Mouse (Mus musculus): ENCODE data around the gene Snd1. TPM values are rescaled to one million over a fixed set of nuclear protein-coding genes. Genes with fewer than 3 reads are reported as not detected.

Snd1 gene
- polyA plus RNA-seq, 1 experiment from 2014 or later: 39.4 TPM

GRCm38 (mm10) chr6:28729649-28730048, 254.7 kb downstream of the Snd1 start:
- Histone ChIP-seq H3K27me3 (replicated peaks; ENCODE audit: control insufficient read depth, insufficient read depth, low read length) (no peaks in the 10 kb centered on the region), H3K9ac (ENCODE audit: low read depth, low read length) (no peak overlapping the region), H3K4me1 (replicated peaks; ENCODE audit: control insufficient read depth, insufficient read depth, low read length) (no peaks in the 10 kb centered on the region; the same call in 1 of the 2 replicates), H3K4me2 (replicated peaks; ENCODE audit: low read depth) (no peak overlapping the region), H3K9me3 (ENCODE audit: control insufficient read depth) (no peaks in the 10 kb centered on the region), H3K4me3 (ENCODE audit: low read depth, low read length) (no peak overlapping the region), H3K27ac (ENCODE audit: low read depth, low read length) (no peak overlapping the region), H3K36me3 (ENCODE audit: control insufficient read depth, insufficient read depth) (peaks cover 7% of the 10 kb centered on the region; the same call in 1 of the 2 replicates)
- 48% methylated on average over 2 of the region's 2 CpGs for WGBS
- no peak for TF ChIP-seq CTCF (IDR thresholded peaks at IDR 0.05; ENCODE audit: low read depth)
- ATAC-seq: no peak

GRCm38 (mm10) chr6:28731246-28731645, 256.3 kb downstream of the Snd1 start:
- 71% methylated on average over 6 of the region's 6 CpGs for WGBS
- Histone ChIP-seq H3K27ac (ENCODE audit: low read depth, low read length) (no peak overlapping the region), H3K9ac (ENCODE audit: low read depth, low read length) (no peak overlapping the region), H3K4me2 (replicated peaks; ENCODE audit: low read depth) (no peak overlapping the region), H3K36me3 (ENCODE audit: control insufficient read depth, insufficient read depth) (no peaks in the 10 kb centered on the region), H3K9me3 (ENCODE audit: control insufficient read depth) (no peaks in the 10 kb centered on the region), H3K27me3 (replicated peaks; ENCODE audit: control insufficient read depth, insufficient read depth, low read length) (no peaks in the 10 kb centered on the region), H3K4me1 (replicated peaks; ENCODE audit: control insufficient read depth, insufficient read depth, low read length) (no peaks in the 10 kb centered on the region; the same call in 1 of the 2 replicates), H3K4me3 (ENCODE audit: low read depth, low read length) (no peak overlapping the region)
- no peak for ATAC-seq
- TF ChIP-seq CTCF (IDR thresholded peaks at IDR 0.05; ENCODE audit: low read depth): no peak

GRCm38 (mm10) chr6:28733884-28734647, 259.1 kb downstream of the Snd1 start:
- Histone ChIP-seq H3K9ac (ENCODE audit: low read depth, low read length) (no peak overlapping the region), H3K9me3 (ENCODE audit: control insufficient read depth) (no peaks in the 10 kb centered on the region), H3K4me2 (replicated peaks; ENCODE audit: low read depth) (peak overlapping the region; percentile 25; the same call in 1 of the 2 replicates), H3K27ac (ENCODE audit: low read depth, low read length) (no peak overlapping the region), H3K4me3 (ENCODE audit: low read depth, low read length) (no peak overlapping the region), H3K4me1 (replicated peaks; ENCODE audit: control insufficient read depth, insufficient read depth, low read length) (no peaks in the 10 kb centered on the region; the same call in 1 of the 2 replicates), H3K36me3 (ENCODE audit: control insufficient read depth, insufficient read depth) (no peaks in the 10 kb centered on the region), H3K27me3 (replicated peaks; ENCODE audit: control insufficient read depth, insufficient read depth, low read length) (no peaks in the 10 kb centered on the region)
- ATAC-seq: no peak
- no peak for TF ChIP-seq CTCF (IDR thresholded peaks at IDR 0.05; ENCODE audit: low read depth)
- WGBS: 55% methylated on average over 5 of the region's 5 CpGs

GRCm38 (mm10) chr6:28735116-28735515, 260.2 kb downstream of the Snd1 start:
- peak; percentile 63; the same call in 1 of the 2 replicates for ATAC-seq

GRCm38 (mm10) chr6:28736665-28737064, 261.7 kb downstream of the Snd1 start:
- Histone ChIP-seq H3K27ac (ENCODE audit: low read depth, low read length) (no peak overlapping the region), H3K4me3 (ENCODE audit: low read depth, low read length) (no peak overlapping the region), H3K4me1 (replicated peaks; ENCODE audit: control insufficient read depth, insufficient read depth, low read length) (no peaks in the 10 kb centered on the region; the same call in 1 of the 2 replicates), H3K36me3 (ENCODE audit: control insufficient read depth, insufficient read depth) (no peaks in the 10 kb centered on the region), H3K9me3 (ENCODE audit: control insufficient read depth) (no peaks in the 10 kb centered on the region), H3K9ac (ENCODE audit: low read depth, low read length) (no peak overlapping the region), H3K27me3 (replicated peaks; ENCODE audit: control insufficient read depth, insufficient read depth, low read length) (no peaks in the 10 kb centered on the region), H3K4me2 (replicated peaks; ENCODE audit: low read depth) (no peak overlapping the region)
- ATAC-seq: no peak
- 81% methylated on average over 7 of the region's 7 CpGs for WGBS
- TF ChIP-seq CTCF (IDR thresholded peaks at IDR 0.05; ENCODE audit: low read depth): no peak

More at GRCm38 (mm10) chr6:28735116-28735515, 260.2 kb downstream of the Snd1 start:
- peak; percentile 33; the same call in 1 of the 2 replicates for TF ChIP-seq CTCF (IDR thresholded peaks at IDR 0.05; ENCODE audit: low read depth)
- no peaks in the 10 kb centered on the region for H3K9me3 ChIP-seq (ENCODE audit: control insufficient read depth)
- no peak overlapping the region for H3K9ac ChIP-seq (ENCODE audit: low read depth, low read length)
- H3K36me3 ChIP-seq (ENCODE audit: control insufficient read depth, insufficient read depth): no peaks in the 10 kb centered on the region
- peak overlapping the region; percentile 25; the same call in 1 of the 2 replicates for H3K4me2 ChIP-seq (replicated peaks; ENCODE audit: low read depth)
- no peaks in the 10 kb centered on the region for H3K27me3 ChIP-seq (replicated peaks; ENCODE audit: control insufficient read depth, insufficient read depth, low read length)
- no peak overlapping the region for H3K4me3 ChIP-seq (ENCODE audit: low read depth, low read length)
- H3K4me1 ChIP-seq (replicated peaks; ENCODE audit: control insufficient read depth, insufficient read depth, low read length): no peaks in the 10 kb centered on the region; the same call in 1 of the 2 replicates
- H3K27ac ChIP-seq (ENCODE audit: low read depth, low read length): no peak overlapping the region
- 42% methylated on average over 9 of the region's 9 CpGs for WGBS

GRCm38 (mm10) chr6:28737601-28738000, 262.7 kb downstream of the Snd1 start:
- Histone ChIP-seq H3K9me3 (ENCODE audit: control insufficient read depth) (no peaks in the 10 kb centered on the region), H3K4me2 (replicated peaks; ENCODE audit: low read depth) (no peak overlapping the region), H3K27me3 (replicated peaks; ENCODE audit: control insufficient read depth, insufficient read depth, low read length) (no peaks in the 10 kb centered on the region), H3K27ac (ENCODE audit: low read depth, low read length) (no peak overlapping the region), H3K36me3 (ENCODE audit: control insufficient read depth, insufficient read depth) (no peaks in the 10 kb centered on the region), H3K9ac (ENCODE audit: low read depth, low read length) (no peak overlapping the region), H3K4me3 (ENCODE audit: low read depth, low read length) (no peak overlapping the region), H3K4me1 (replicated peaks; ENCODE audit: control insufficient read depth, insufficient read depth, low read length) (no peaks in the 10 kb centered on the region; the same call in 1 of the 2 replicates)
- TF ChIP-seq CTCF (IDR thresholded peaks at IDR 0.05; ENCODE audit: low read depth): no peak
- 45% methylated on average over 1 of the region's 1 CpGs for WGBS
- no peak for ATAC-seq
